Mouse (Mus musculus): ENCODE measurements around the gene Chp2. TPM values are rescaled to one million over a fixed set of nuclear protein-coding genes. Genes with fewer than 3 reads are reported as not detected.
A peak's percentile ranks its signal among the peaks of the same experiment; 100 is the strongest.

Chp2 gene
- polyA plus RNA-seq, 1 experiment from 2014 or later, result 1.8 TPM

DNA sequence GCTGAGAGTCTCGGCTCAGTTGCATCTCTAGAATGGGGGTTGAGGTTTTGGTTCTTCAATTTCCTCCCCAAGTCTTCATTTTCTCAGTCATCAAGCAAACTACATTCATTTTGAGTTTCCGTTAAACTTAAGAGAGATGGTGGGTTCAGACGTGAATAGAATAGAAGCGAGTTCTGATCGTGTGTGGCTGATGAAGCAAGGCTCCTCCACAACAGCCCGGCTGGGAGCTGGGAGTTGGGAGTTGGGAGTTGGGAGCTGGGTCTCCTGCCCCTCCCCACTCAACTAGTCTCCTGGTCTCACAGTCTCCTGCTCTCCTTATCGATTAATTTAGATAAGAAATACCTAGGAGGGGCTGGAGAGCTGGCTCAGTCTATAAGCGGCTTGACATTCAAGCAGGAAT lies 25.3 kb downstream of the Chp2 start:
- WGBS, result 67% methylated on average over 8 of the region's 8 CpGs
- Histone ChIP-seq H3K9ac (no peak overlapping the region), H3K9me3 (no peaks in the 10 kb centered on the region), H3K27me3 (replicated peaks) (no peaks in the 10 kb centered on the region), H3K27ac (no peak overlapping the region), H3K36me3 (no peaks in the 10 kb centered on the region), H3K4me1 (no peaks in the 10 kb centered on the region), H3K4me2 (no peak overlapping the region), H3K4me3 (replicated peaks) (no peak overlapping the region)
- ATAC-seq (ENCODE audit: insufficient read depth, low FRiP score, low read depth), result no peak

GRCm38 (mm10) chr7:122245976-122246375 lies 26.7 kb downstream of the Chp2 start:
- H3K36me3 ChIP-seq, result no peaks in the 10 kb centered on the region
- ATAC-seq (ENCODE audit: insufficient read depth, low FRiP score, low read depth), result no peak
- no peaks in the 10 kb centered on the region for H3K4me1 ChIP-seq
- H3K9me3 ChIP-seq, result no peaks in the 10 kb centered on the region
- H3K4me3 ChIP-seq (replicated peaks), result no peak overlapping the region
- H3K4me2 ChIP-seq, result no peak overlapping the region
- WGBS, result 58% methylated on average over 3 of the region's 5 CpGs
- no peak overlapping the region for H3K27ac ChIP-seq
- no peaks in the 10 kb centered on the region for H3K27me3 ChIP-seq (replicated peaks)
- H3K9ac ChIP-seq, result no peak overlapping the region

DNA sequence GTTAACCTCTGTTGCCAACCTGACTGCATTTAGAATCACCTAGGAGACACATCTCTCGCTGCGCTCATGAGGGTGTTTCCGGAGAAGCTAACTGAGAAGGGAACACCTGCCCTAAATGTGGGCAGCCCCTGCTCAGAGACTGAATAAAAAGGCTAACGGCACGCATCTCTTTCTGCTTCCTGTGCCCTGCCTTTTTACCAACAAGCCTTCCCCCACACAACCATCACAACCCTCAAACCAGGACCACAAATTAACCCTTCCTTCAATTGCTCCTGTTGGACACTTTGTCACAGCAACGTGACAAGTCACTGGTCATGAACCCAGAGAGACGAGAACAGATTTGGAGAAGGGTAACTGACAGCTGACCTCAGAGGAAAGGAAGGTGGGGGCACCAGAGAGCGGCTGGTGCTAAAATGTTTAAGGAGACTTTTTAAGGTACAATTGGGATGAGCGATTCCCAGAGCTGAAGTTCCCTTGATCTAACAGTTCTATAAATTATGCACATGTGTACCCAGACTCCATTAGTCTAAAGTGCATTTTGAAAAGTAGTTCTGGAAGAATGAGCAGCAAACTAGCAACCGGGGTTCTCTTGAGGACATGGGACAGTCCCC lies 28.1 kb downstream of the Chp2 start:
- WGBS, result 80% methylated on average over 10 of the region's 10 CpGs
- Histone ChIP-seq H3K4me2 (no peak overlapping the region), H3K27ac (no peak overlapping the region), H3K27me3 (replicated peaks) (no peaks in the 10 kb centered on the region), H3K36me3 (no peaks in the 10 kb centered on the region), H3K9ac (no peak overlapping the region), H3K4me1 (0 out of 2 replicates have a peak, but pooled peaks cover 2% of the 10 kb centered on the region), H3K4me3 (replicated peaks) (no peak overlapping the region), H3K9me3 (no peaks in the 10 kb centered on the region)
- no peak for ATAC-seq (ENCODE audit: insufficient read depth, low FRiP score, low read depth)

DNA sequence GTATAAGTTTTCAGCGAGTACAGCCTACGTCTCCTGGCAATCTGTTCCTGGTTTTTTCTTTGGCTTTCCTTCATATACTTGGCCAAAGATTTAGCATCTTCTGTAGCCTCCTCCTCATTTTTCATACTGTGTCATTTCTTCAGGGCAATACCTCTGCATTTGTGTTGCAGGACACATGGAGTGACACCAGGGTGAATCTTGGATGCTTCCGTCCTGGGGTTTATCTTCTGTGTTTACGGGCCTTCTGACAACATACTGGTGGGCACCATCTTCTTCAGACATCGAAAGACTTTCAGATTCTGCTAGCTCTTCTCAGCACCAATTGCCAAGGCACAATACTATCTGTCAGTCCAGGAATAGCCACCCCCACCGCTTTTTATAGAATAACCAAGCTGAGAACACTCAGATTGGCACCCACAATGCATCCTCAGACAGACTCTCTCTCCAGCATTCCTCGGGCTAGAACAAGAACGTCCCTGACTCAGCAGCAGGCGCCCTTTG lies 30.1 kb downstream of the Chp2 start:
- no peak overlapping the region for H3K4me3 ChIP-seq (replicated peaks)

DNA sequence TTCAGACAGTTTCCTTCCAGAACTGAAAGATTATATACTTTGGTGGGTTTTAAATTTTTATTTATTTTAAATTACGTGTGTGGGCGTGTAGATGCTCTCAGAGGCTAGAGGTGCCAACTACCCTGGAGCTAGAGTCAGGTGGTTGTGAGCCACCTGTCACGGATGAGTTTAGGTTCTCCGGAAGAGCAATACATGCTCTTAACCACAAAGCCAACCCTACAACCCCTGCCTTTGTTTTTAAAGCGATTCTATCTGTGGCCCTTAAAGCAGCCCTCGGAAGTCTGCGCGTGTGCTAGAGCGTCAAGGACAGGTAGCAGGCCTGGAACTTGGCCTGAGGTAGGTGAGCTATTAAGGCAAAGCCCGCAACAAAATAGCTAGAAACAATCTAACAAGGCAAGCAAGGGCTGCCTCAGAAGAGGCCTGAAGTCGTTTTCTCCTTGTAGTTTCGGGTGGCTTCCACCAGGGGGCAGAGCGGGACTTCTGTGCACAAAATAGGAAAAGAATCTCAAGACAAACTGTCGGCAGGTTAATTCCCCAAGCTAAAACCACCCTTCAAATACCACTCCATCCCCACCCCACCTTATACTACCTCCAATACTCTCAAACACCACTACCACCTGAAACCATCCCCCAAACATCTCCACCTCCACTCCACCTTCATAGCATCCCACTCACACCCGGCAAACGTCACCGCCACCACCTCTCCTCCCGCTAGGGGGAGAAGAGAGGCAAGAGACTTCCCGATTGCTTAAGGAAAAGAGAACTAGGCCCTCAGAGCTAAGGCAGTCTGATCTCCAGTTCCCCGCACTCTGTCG lies 32.1 kb downstream of the Chp2 start:
- no peaks in the 10 kb centered on the region for H3K36me3 ChIP-seq
- 0 out of 2 replicates have a peak, but pooled peaks cover 2% of the 10 kb centered on the region for H3K4me1 ChIP-seq
- H3K9ac ChIP-seq, result no peak overlapping the region
- H3K27me3 ChIP-seq (replicated peaks), result no peaks in the 10 kb centered on the region
- H3K4me2 ChIP-seq, result peak overlapping the region; percentile 38
- no peak for ATAC-seq (ENCODE audit: insufficient read depth, low FRiP score, low read depth)
- H3K9me3 ChIP-seq, result no peaks in the 10 kb centered on the region
- H3K27ac ChIP-seq, result no peak overlapping the region
- no peak overlapping the region for H3K4me3 ChIP-seq (replicated peaks)
- 30% methylated on average over 21 of the region's 21 CpGs for WGBS

More for the DNA sequence above, 30.1 kb downstream of the Chp2 start:
- no peak overlapping the region for H3K4me2 ChIP-seq
- ATAC-seq (ENCODE audit: insufficient read depth, low FRiP score, low read depth), result no peak
- H3K36me3 ChIP-seq, result no peaks in the 10 kb centered on the region
- no peaks in the 10 kb centered on the region for H3K27me3 ChIP-seq (replicated peaks)
- no peak overlapping the region for H3K27ac ChIP-seq
- no peaks in the 10 kb centered on the region for H3K9me3 ChIP-seq
- no peak overlapping the region for H3K9ac ChIP-seq
- H3K4me1 ChIP-seq, result 0 out of 2 replicates have a peak, but pooled peaks cover 2% of the 10 kb centered on the region
- WGBS, result 81% methylated on average over 9 of the region's 9 CpGs

DNA sequence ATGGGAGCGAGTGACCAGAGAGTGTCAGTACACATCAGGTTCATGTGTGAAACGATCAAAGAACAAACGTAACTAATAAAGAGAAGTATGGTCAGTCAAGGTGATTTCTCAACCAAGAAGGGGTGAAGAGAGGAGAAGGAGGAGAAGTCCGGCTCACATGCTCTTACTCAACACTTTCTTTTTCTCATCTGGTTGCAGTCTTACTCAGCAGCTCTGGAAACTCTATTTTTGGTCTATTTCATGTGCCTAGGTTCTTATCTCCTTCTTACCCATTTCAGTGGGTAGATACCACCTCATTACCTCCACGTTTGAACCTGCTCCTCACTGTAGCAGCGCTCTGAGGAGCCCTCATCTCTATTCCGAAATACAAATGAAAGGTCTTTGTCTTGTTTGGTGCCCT lies 37.4 kb downstream of the Chp2 start:
- no peak overlapping the region for H3K4me3 ChIP-seq (replicated peaks)
- no peak overlapping the region for H3K9ac ChIP-seq
- H3K9me3 ChIP-seq, result no peaks in the 10 kb centered on the region
- H3K4me2 ChIP-seq, result no peak overlapping the region
- no peak for ATAC-seq (ENCODE audit: insufficient read depth, low FRiP score, low read depth)
- WGBS, result 84% methylated on average over 7 of the region's 7 CpGs
- H3K27ac ChIP-seq, result no peak overlapping the region
- no peaks in the 10 kb centered on the region for H3K4me1 ChIP-seq
- H3K36me3 ChIP-seq, result no peaks in the 10 kb centered on the region
- no peaks in the 10 kb centered on the region for H3K27me3 ChIP-seq (replicated peaks)

- H3K9ac ChIP-seq, result no peak overlapping the region
- H3K9me3 ChIP-seq, result no peaks in the 10 kb centered on the region
- ATAC-seq (ENCODE audit: insufficient read depth, low FRiP score, low read depth), result no peak
- no peak overlapping the region for H3K4me3 ChIP-seq (replicated peaks)
- no peaks in the 10 kb centered on the region for H3K36me3 ChIP-seq
- no peak overlapping the region for H3K27ac ChIP-seq
- H3K27me3 ChIP-seq (replicated peaks), result no peaks in the 10 kb centered on the region
- no peaks in the 10 kb centered on the region for H3K4me1 ChIP-seq
- no peak overlapping the region for H3K4me2 ChIP-seq
- 78% methylated on average over 4 of the region's 4 CpGs for WGBS
These were observed 39.2 kb downstream of the Chp2 start for GRCm38 (mm10) chr7:122258521-122258920.

- 78% methylated on average over 5 of the region's 5 CpGs for WGBS
- Histone ChIP-seq H3K4me2 (no peak overlapping the region), H3K4me3 (replicated peaks) (no peak overlapping the region), H3K27me3 (replicated peaks) (no peaks in the 10 kb centered on the region), H3K9me3 (no peaks in the 10 kb centered on the region), H3K27ac (no peak overlapping the region), H3K4me1 (no peaks in the 10 kb centered on the region), H3K9ac (no peak overlapping the region), H3K36me3 (no peaks in the 10 kb centered on the region)
- ATAC-seq (ENCODE audit: insufficient read depth, low FRiP score, low read depth), result no peak
These were observed 40.8 kb downstream of the Chp2 start for GRCm38 (mm10) chr7:122260055-122260602.

- no peaks in the 10 kb centered on the region for H3K4me1 ChIP-seq
- no peak overlapping the region for H3K4me3 ChIP-seq (replicated peaks)
- H3K36me3 ChIP-seq, result no peaks in the 10 kb centered on the region
- ATAC-seq (ENCODE audit: insufficient read depth, low FRiP score, low read depth), result no peak
- no peak overlapping the region for H3K27ac ChIP-seq
- H3K9ac ChIP-seq, result no peak overlapping the region
- H3K4me2 ChIP-seq, result no peak overlapping the region
- 37% methylated on average over 4 of the region's 4 CpGs for WGBS
- H3K27me3 ChIP-seq (replicated peaks), result no peaks in the 10 kb centered on the region
- no peaks in the 10 kb centered on the region for H3K9me3 ChIP-seq
These were observed 49.7 kb downstream of the Chp2 start for GRCm38 (mm10) chr7:122268983-122269486.

DNA sequence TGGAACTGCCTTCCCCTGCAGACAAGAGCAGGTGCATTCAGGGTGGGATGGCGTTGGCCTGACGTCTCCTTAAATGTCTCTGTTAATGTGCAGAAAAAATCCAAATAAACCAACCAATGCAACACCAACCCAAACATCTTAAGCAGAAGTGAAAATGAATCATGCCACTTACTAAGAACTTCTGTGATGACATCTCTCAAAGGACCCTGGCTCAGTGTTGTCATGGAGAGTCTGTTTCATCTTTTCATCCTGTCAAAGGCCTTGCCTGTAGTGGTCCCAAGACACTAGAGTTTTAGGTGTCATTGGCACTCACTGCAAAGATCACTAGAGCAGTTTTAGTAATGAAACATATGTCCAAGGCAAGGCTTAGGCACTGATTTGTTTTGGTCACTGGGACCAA lies 53.0 kb downstream of the Chp2 start:
- H3K36me3 ChIP-seq, result no peaks in the 10 kb centered on the region
- WGBS, result 68% methylated on average over 2 of the region's 2 CpGs
- no peaks in the 10 kb centered on the region for H3K27me3 ChIP-seq (replicated peaks)
- H3K4me3 ChIP-seq (replicated peaks), result no peak overlapping the region
- no peak overlapping the region for H3K9ac ChIP-seq
- H3K9me3 ChIP-seq, result no peaks in the 10 kb centered on the region
- no peak overlapping the region for H3K4me2 ChIP-seq
- H3K4me1 ChIP-seq, result no peaks in the 10 kb centered on the region
- ATAC-seq (ENCODE audit: insufficient read depth, low FRiP score, low read depth), result no peak
- H3K27ac ChIP-seq, result no peak overlapping the region

All from stomach, embryonic 15.5 days (tissue).